Mouse (Mus musculus) limb, embryonic 15.5 days (tissue): ENCODE data around the gene Maf. TPM values are rescaled to one million over a fixed set of nuclear protein-coding genes. Genes with fewer than 3 reads are reported as not detected.

Source experiments
- ATAC-seq: fragments of 200-750 bp; cut with Nextera tagmentation; 2 replicates; pipeline ENCODE4 v1.8.0; 2017; ENCODE audit warnings: low read depth, moderate TSS enrichment; ENCODE audit not compliant: insufficient number of reproducible peaks, low FRiP score, low TSS enrichment
- H3K27ac ChIP-seq: fragments of 300-500 bp; sonication (generic); 2 replicates; pipeline ENCODE4 v1.5.1; 2015; ENCODE audit warnings: moderate library complexity, mild to moderate bottlenecking, inconsistent platforms
- H3K27me3 ChIP-seq: fragments of 300-500 bp; sonication (generic); 2 replicates; pipeline ENCODE4 v1.6.1; 2015; ENCODE audit warnings: inconsistent platforms
- H3K36me3 ChIP-seq: fragments of 300-500 bp; sonication (generic); 2 replicates; pipeline ENCODE4 v1.6.1; 2015; ENCODE audit warnings: inconsistent platforms
- H3K4me1 ChIP-seq: fragments of 300-500 bp; sonication (generic); 2 replicates; pipeline ENCODE4 v1.6.1; 2015; ENCODE audit warnings: inconsistent platforms
- H3K4me2 ChIP-seq: fragments of 300-500 bp; sonication (generic); 2 replicates; pipeline ENCODE4 v1.6.1; 2015; ENCODE audit warnings: mild to moderate bottlenecking, inconsistent platforms
- H3K4me3 ChIP-seq: fragments of 300-500 bp; sonication (generic); 2 replicates; pipeline ENCODE4 v1.5.1; 2015; ENCODE audit warnings: mild to moderate bottlenecking, inconsistent platforms
- H3K9ac ChIP-seq: fragments of 300-500 bp; sonication (generic); 2 replicates; pipeline ENCODE4 v1.6.1; 2015; ENCODE audit warnings: inconsistent platforms
- H3K9me3 ChIP-seq: fragments of 300-500 bp; sonication (generic); 2 replicates; pipeline ENCODE4 v1.6.1; 2016; ENCODE audit warnings: inconsistent platforms
- WGBS: fragments of 180-500 bp; shearing (Covaris S2); methylation state at CpG from one replicate; pipeline ENCODE4 v1.1.7; 2015; 5-methylcytosine and 5-hydroxymethylcytosine counted together
- polyA plus RNA-seq: library from polyadenylated mRNA; unstranded; fragments of >200 nt; fragmentation: Nextera tagmentation; extraction: Ambion mirVana; gene quantifications from 2 replicates; pipeline ENCODE4 v1.2.1, GENCODE M21; 2015

Gene Maf
- polyA plus RNA-seq, 1 experiment from 2014 or later: 8.3 TPM

- no peak overlapping the region for H3K4me3 ChIP-seq
- no peak overlapping the region for H3K9ac ChIP-seq
- no peak overlapping the region for H3K4me2 ChIP-seq
- H3K9me3 ChIP-seq: no peaks in the 10 kb centered on the region
- H3K4me1 ChIP-seq: no peaks in the 10 kb centered on the region
- no peaks in the 10 kb centered on the region for H3K27me3 ChIP-seq
- WGBS: 73% methylated on average over 6 of the region's 6 CpGs
- H3K27ac ChIP-seq: no peak overlapping the region
- ATAC-seq: no peak
- H3K36me3 ChIP-seq: no peaks in the 10 kb centered on the region
Measured at GRCm38 (mm10) chr8:115636751-115637150, 70.8 kb downstream of the Maf start.
